ENCODE assay signal across 10 mouse cellular contexts in the genomic region with DNA sequence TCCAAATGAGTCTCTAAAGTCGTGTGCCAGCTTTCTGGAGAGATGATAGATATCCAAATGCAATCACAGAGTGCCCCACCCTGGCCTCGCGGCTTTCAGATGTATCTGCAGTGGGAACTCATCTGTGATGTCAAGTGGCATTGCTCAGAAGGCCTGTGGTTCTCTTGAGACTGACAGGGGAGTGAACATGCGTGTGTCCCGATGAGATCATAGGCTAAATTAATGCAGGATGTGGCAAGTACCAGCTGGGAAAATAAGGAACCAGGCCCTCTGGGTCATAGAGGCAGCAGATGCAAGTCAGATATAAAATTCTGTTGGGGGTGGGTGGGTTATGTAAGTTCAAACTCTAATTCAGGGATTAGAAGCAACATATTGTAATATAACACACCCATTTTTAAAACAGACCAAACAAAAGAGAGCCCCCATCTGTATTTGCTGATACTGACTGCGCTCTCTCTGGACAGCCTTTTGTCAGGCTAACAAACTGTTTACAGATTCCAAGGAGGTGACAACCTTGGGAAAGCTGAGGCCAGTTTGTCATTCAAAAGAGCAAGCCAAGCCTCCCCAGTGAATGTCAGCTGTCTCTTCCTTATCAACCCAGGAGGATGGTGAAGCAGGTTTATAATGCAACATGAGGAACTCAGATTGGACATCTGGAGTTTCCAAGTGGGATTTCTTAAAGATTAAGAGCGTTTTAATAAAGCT. TPM values are rescaled to one million over a fixed set of nuclear protein-coding genes. Genes with fewer than 3 reads are reported as not detected.
A peak's percentile ranks its signal among the peaks of the same experiment; 100 is the strongest.
DNase-seq lines count a peak whose midpoint lies in the region; ATAC-seq lines count a peak whose summit lies in the region.
"Had no signal": no experiment of that assay in that cellular context is flagged by ENCODE, and none has a peak within 500 bp of the region (broad histone marks: within the 10 kb centered on the region; RNA-seq: fewer than 3 reads in every experiment).

No protein-coding gene starts in this region.

- no peak overlapping the region for H3K4me2 ChIP-seq in embryonic facial prominence, embryonic 15.5 days (replicated peaks)
- H3K4me2 ChIP-seq: lung, embryonic 15.5 days; neural tube, embryonic 13.5 days had no signal

- peak; percentile 64; the same call in 1 of the 2 replicates for ATAC-seq in embryonic facial prominence, embryonic 15.5 days (ENCODE audit: insufficient number of reproducible peaks, low FRiP score, low TSS enrichment, low read depth)
- no peak for ATAC-seq in erythroid progenitor cell, adult 5-6 weeks (replicated peaks; ENCODE audit: low FRiP score, poor library complexity, severe bottlenecking)

- no peaks in the 10 kb centered on the region for H3K9me3 ChIP-seq in embryonic facial prominence, embryonic 15.5 days (replicated peaks)
- H3K9me3 ChIP-seq: lung, embryonic 15.5 days; neural tube, embryonic 13.5 days had no signal

- H3K9ac ChIP-seq in embryonic facial prominence, embryonic 15.5 days = no peak overlapping the region
- H3K9ac ChIP-seq: lung, embryonic 15.5 days; neural tube, embryonic 13.5 days had no signal

- H3K36me3 ChIP-seq in embryonic facial prominence, embryonic 15.5 days = peaks cover 59% of the 10 kb centered on the region
- peaks cover 56% of the 10 kb centered on the region for H3K36me3 ChIP-seq in macrophage (ENCODE audit: inconsistent target)

- H3K4me3 ChIP-seq in embryonic facial prominence, embryonic 15.5 days (replicated peaks) = no peak overlapping the region
- no peak overlapping the region for H3K4me3 ChIP-seq in macrophage (ENCODE audit: inconsistent target)
- H3K4me3 ChIP-seq: left cerebral cortex, adult 2 months; lung, embryonic 15.5 days; neural tube, embryonic 13.5 days had no signal

- no peaks in the 10 kb centered on the region for H3K27me3 ChIP-seq in embryonic facial prominence, embryonic 15.5 days
- H3K27me3 ChIP-seq: lung, embryonic 15.5 days; neural tube, embryonic 13.5 days had no signal

- H3K27ac ChIP-seq in embryonic facial prominence, embryonic 15.5 days (replicated peaks) = no peak overlapping the region; the same call in 1 of the 2 replicates
- H3K27ac ChIP-seq in macrophage = peak overlapping the region; percentile 58
- H3K27ac ChIP-seq: lung, embryonic 15.5 days; neural tube, embryonic 13.5 days had no signal

- H3K4me1 ChIP-seq in embryonic facial prominence, embryonic 15.5 days = peaks cover 3% of the 10 kb centered on the region; the same call in 1 of the 2 replicates
- H3K4me1 ChIP-seq: lung, embryonic 15.5 days; neural tube, embryonic 13.5 days had no signal

- DNase-seq in kidney, adult 9 months = peak; percentile 19
- DNase-seq in kidney, postnatal 10 days = no peak
- peak; percentile 45 for DNase-seq in NIH3T3 (ENCODE audit: low read depth)
- DNase-seq in cerebellum, postnatal 25 days = no peak

- H3K79me2 ChIP-seq in macrophage (ENCODE audit: inconsistent target) = no peaks in the 10 kb centered on the region

- WGBS in embryonic facial prominence, embryonic 15.5 days = 54% methylated on average over 7 of the region's 7 CpGs
- 42% methylated on average over 7 of the region's 7 CpGs for WGBS in macrophage (ENCODE audit: missing documents)

RNA-seq across cellular contexts. Expression of a gene that starts 20.7 kb away (rescaled TPM):
- 38.5 and 41.4 TPM in 2 replicates for polyA plus RNA-seq in embryonic facial prominence, embryonic 15.5 days (2015; fragmentation: Nextera tagmentation; extraction: Ambion mirVana)
- total RNA-seq in macrophage (2018; cell fraction: chromatin; rRNA removed) = 10 to 100 TPM in 14 of 26 experiments, 1 to 10 TPM in 12; 1.5 to 22.9 (median 10.7) TPM
- 10 to 100 TPM; 10.6 to 41.1 (median 27.2) TPM for total RNA-seq in macrophage (2018; cell fraction: cytosol; rRNA removed)
- total RNA-seq in macrophage (2018; cell fraction: nucleus; rRNA removed) = 10 to 100 TPM in 16 of 26 experiments, 1 to 10 TPM in 10; 5.7 to 27.1 (median 12.2) TPM
- 26.4 to 27.2 TPM (median 26.7 TPM) in 3 replicates for polyA plus RNA-seq in macrophage (2018)
- 6.5 and 8.4 TPM in 2 replicates for total RNA-seq in erythroid progenitor cell, adult 5-6 weeks (2015; ENCODE audit: low replicate concordance)
- 7.0 and 13.6 TPM in 2 replicates for total RNA-seq in erythroid progenitor cell, adult 5-6 weeks (2017; ENCODE audit: low replicate concordance)

RNA-seq across cellular contexts. Expression of a gene that starts 20.8 kb away (rescaled TPM):
- polyA plus RNA-seq in embryonic facial prominence, embryonic 15.5 days (2015; fragmentation: Nextera tagmentation; extraction: Ambion mirVana) = 51.2 and 52.2 TPM in 2 replicates
- 10 to 100 TPM in 3 of 26 experiments, 1 to 10 TPM in 23; 1.2 to 11.1 (median 7.7) TPM for total RNA-seq in macrophage (2018; cell fraction: chromatin; rRNA removed)
- total RNA-seq in macrophage (2018; cell fraction: cytosol; rRNA removed) = 10 to 100 TPM in 17 of 26 experiments, 1 to 10 TPM in 9; 5.5 to 13.7 (median 10.9) TPM
- total RNA-seq in macrophage (2018; cell fraction: nucleus; rRNA removed) = 10 to 100 TPM in 6 of 26 experiments, 1 to 10 TPM in 20; 2.8 to 14.6 (median 8.8) TPM
- 10.1 to 23.1 TPM (median 12.5 TPM) in 3 replicates for polyA plus RNA-seq in macrophage (2018)
- 1.8 TPM in 1 of 2 replicates, not detected in the other for total RNA-seq in erythroid progenitor cell, adult 5-6 weeks (2015; ENCODE audit: low replicate concordance)
- 1.0 and 1.7 TPM in 2 replicates for total RNA-seq in erythroid progenitor cell, adult 5-6 weeks (2017; ENCODE audit: low replicate concordance)

Comparison
In these comparisons a context has a peak if more than half of its experiments do, and no peak if none do; other contexts are left out.
1. DNase-seq: peak in kidney, adult 9 months (single experiment) and NIH3T3 (single experiment); none in kidney, postnatal 10 days (single experiment) and cerebellum, postnatal 25 days (0 of 2).